Comparison of ENCODE assay signal across 9 mouse cellular contexts in the genomic region with DNA sequence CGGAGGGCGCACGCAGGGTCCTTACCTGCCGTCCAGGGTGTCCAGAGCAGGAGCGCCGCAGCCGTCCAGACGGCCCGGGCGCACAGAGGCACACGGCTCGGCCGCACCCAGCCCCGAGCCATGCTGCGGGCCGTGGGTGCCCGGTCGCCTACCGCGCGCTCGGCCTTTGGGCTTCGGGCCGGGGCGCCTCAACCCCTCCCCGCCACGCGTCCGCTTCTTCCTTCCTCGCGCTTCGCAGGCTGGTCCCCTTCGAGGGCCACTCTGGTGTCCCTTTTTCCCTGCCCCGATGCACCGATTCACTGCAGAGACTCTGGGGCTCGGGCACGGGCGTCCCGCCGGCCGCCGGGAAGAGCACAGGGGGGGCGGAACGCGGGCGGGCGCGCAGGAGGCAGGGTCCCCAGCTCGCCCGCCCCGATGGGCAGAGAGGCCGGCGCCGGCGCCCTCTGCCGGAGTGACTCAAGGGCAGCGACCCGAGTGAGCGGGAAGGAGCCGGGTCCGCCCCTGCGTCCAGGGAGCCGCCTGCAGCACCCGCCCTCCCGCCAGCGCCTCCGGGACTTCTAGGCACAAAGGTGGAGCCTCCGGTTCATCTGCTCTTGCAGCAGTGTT. TPM values are rescaled to one million over a fixed set of nuclear protein-coding genes. Genes with fewer than 3 reads are reported as not detected.
DNase-seq lines count a peak whose midpoint lies in the region; ATAC-seq and TF ChIP-seq lines count a peak whose summit lies in the region.
"Had no signal": no experiment of that assay in that cellular context is flagged by ENCODE, and none has a peak within 500 bp of the region (broad histone marks: within the 10 kb centered on the region; RNA-seq: fewer than 3 reads in every experiment).

A gene (minus strand): TSS at position 369 of the 606 bp plus-strand sequence.

- peaks cover 17% of the 10 kb centered on the region; the same call in 1 of the 2 replicates for H3K27me3 ChIP-seq in forebrain, embryonic 11.5 days (ENCODE audit: control insufficient read depth, insufficient read depth, low read length)
- no peaks in the 10 kb centered on the region; the same call in 1 of the 2 replicates for H3K27me3 ChIP-seq in limb, embryonic 13.5 days
- peaks cover 24% of the 10 kb centered on the region for H3K27me3 ChIP-seq in midbrain, postnatal 0 days (ENCODE audit: insufficient read depth, low read length)

- TF ChIP-seq CTCF in lung, adult 2 months (IDR thresholded peaks at IDR 0.05; ENCODE audit: insufficient read depth, low read length): no peak
- peak; percentile 58 for TF ChIP-seq CTCF in midbrain, postnatal 0 days (IDR thresholded peaks at IDR 0.05)

- intact Hi-C loops in heart, postnatal 14 days (cut with DNase I): loop anchor here (1.0 to 5.0 kb wide), 3 partner anchors 71 to 167 kb away; no protein-coding TSS in a partner anchor

- peak within 1 kb of the TSS; percentile 66 for H3K4me2 ChIP-seq in forebrain, embryonic 11.5 days (ENCODE audit: low read depth, low read length, severe bottlenecking)
- H3K4me2 ChIP-seq in limb, embryonic 13.5 days (replicated peaks): peak within 1 kb of the TSS; percentile 87
- H3K4me2 ChIP-seq in midbrain, postnatal 0 days (ENCODE audit: low read depth, low read length, poor library complexity, severe bottlenecking): peak within 1 kb of the TSS; percentile 63

- H3K27ac ChIP-seq in forebrain, embryonic 11.5 days (ENCODE audit: low read depth, low read length): peak within 1 kb of the TSS; percentile 59
- peak within 1 kb of the TSS; percentile 84 for H3K27ac ChIP-seq in limb, embryonic 13.5 days
- no peak within 1 kb of the TSS for H3K27ac ChIP-seq in midbrain, postnatal 0 days (ENCODE audit: low read depth, low read length)

- peak; percentile 15 for DNase-seq in lung, adult 2 months
- DNase-seq in lung, postnatal 25 days (ENCODE audit: low spot score): no peak
- DNase-seq in forebrain, embryonic 11.5 days (ENCODE audit: low spot score): peak; percentile 92
- DNase-seq in heart, postnatal 14 days: peak; percentile 83 to 86
- peak; percentile 62 for DNase-seq in midbrain, postnatal 0 days (ENCODE audit: low spot score)
- DNase-seq in yolk sac, embryonic 10.5 days (ENCODE audit: low spot score): peak; percentile 82

- 2% methylated on average over 64 of the region's 68 CpGs for WGBS in lung, adult 2 months
- 2% methylated on average over 63 of the region's 68 CpGs for WGBS in forebrain, embryonic 11.5 days
- WGBS in limb, embryonic 13.5 days: under 1% methylated on average over 66 of the region's 68 CpGs
- under 1% methylated on average over 59 of the region's 68 CpGs for WGBS in midbrain, postnatal 0 days

- peak within 1 kb of the TSS; percentile 52 for H3K4me3 ChIP-seq in lung, adult 2 months (replicated peaks; ENCODE audit: extremely low read depth, low read depth, low read length)
- H3K4me3 ChIP-seq in forebrain, embryonic 11.5 days (ENCODE audit: low read depth, low read length): peak within 1 kb of the TSS; percentile 57
- peak within 1 kb of the TSS; percentile 86 for H3K4me3 ChIP-seq in limb, embryonic 13.5 days
- H3K4me3 ChIP-seq in midbrain, postnatal 0 days (ENCODE audit: low read depth, low read length): peak within 1 kb of the TSS; percentile 47

- no peaks in the 10 kb centered on the region for H3K36me3 ChIP-seq in forebrain, embryonic 11.5 days (ENCODE audit: control insufficient read depth, insufficient read depth, low read length)
- H3K36me3 ChIP-seq in limb, embryonic 13.5 days: no peaks in the 10 kb centered on the region
- no peaks in the 10 kb centered on the region for H3K36me3 ChIP-seq in midbrain, postnatal 0 days (ENCODE audit: insufficient read depth, low read length)
- H3K36me3 ChIP-seq: G1E had no signal

- peak; percentile 82 for ATAC-seq in forebrain, embryonic 11.5 days (replicated peaks; ENCODE audit: low FRiP score)
- ATAC-seq in limb, embryonic 13.5 days (ENCODE audit: low FRiP score, low read depth): peak; percentile 77
- ATAC-seq in midbrain, postnatal 0 days (ENCODE audit: low FRiP score): peak; percentile 79
- no peak for ATAC-seq in erythroblast, adult 5-6 weeks (replicated peaks; ENCODE audit: low FRiP score, poor library complexity, severe bottlenecking)

- H3K4me1 ChIP-seq in lung, adult 2 months (ENCODE audit: control insufficient read depth, insufficient read depth, low read length): no peaks in the 10 kb centered on the region
- H3K4me1 ChIP-seq in forebrain, embryonic 11.5 days (replicated peaks; ENCODE audit: control insufficient read depth, insufficient read depth, low read length): peaks cover 13% of the 10 kb centered on the region; the same call in 1 of the 2 replicates
- H3K4me1 ChIP-seq in limb, embryonic 13.5 days: peaks cover 43% of the 10 kb centered on the region
- no peaks in the 10 kb centered on the region for H3K4me1 ChIP-seq in midbrain, postnatal 0 days (ENCODE audit: insufficient read depth, low read length)

- no peaks in the 10 kb centered on the region for H3K9me3 ChIP-seq in forebrain, embryonic 11.5 days (ENCODE audit: control insufficient read depth, low read length)
- 0 out of 2 replicates have a peak, but pooled peaks cover 9% of the 10 kb centered on the region for H3K9me3 ChIP-seq in limb, embryonic 13.5 days
- no peaks in the 10 kb centered on the region for H3K9me3 ChIP-seq in midbrain, postnatal 0 days (ENCODE audit: low read length)

- no peak for TF ChIP-seq POLR2A in lung, adult 2 months (IDR thresholded peaks at IDR 0.05; ENCODE audit: borderline replicate concordance, extremely low read depth, low read depth, low read length)

- H3K9ac ChIP-seq in forebrain, embryonic 11.5 days (ENCODE audit: low read length): peak within 1 kb of the TSS; percentile 82
- H3K9ac ChIP-seq in limb, embryonic 13.5 days: peak within 1 kb of the TSS; percentile 98
- H3K9ac ChIP-seq in midbrain, postnatal 0 days (replicated peaks; ENCODE audit: low read length, poor library complexity, severe bottlenecking): peak within 1 kb of the TSS; percentile 54

RNA-seq across cellular contexts. Expression of the gene that starts here (rescaled TPM):
- polyA plus RNA-seq in lung, adult 2 months (2012; rRNA removed): 4.0 and 4.3 TPM in 2 replicates
- polyA plus RNA-seq in forebrain, embryonic 11.5 days (2014; fragmentation: Nextera tagmentation; extraction: Ambion mirVana): 13.1 and 16.4 TPM in 2 replicates
- 1 to 10 TPM; 3.3 to 3.5 TPM for total RNA-seq in heart, postnatal 14 days (2021)
- 25.7 and 25.8 TPM in 2 replicates for polyA plus RNA-seq in limb, embryonic 13.5 days (2015; fragmentation: Nextera tagmentation; extraction: Ambion mirVana)
- 5.2 and 5.8 TPM in 2 replicates for total RNA-seq in midbrain, postnatal 0 days (2014; rRNA removed)
- 2.0 TPM in 2 replicates for polyA plus RNA-seq in midbrain, postnatal 0 days (2015; fragmentation: Nextera tagmentation; extraction: Ambion mirVana)
- not detected in 2 replicates for total RNA-seq in erythroblast, adult 5-6 weeks (2015; ENCODE audit: low replicate concordance)
- not detected in 2 replicates for total RNA-seq in erythroblast, adult 5-6 weeks (2017; ENCODE audit: low replicate concordance)
- total RNA-seq: G1E had no signal
- polyA plus RNA-seq: G1E had no signal
